9 mouse cellular contexts compared by ENCODE assay signal in the genomic region with DNA sequence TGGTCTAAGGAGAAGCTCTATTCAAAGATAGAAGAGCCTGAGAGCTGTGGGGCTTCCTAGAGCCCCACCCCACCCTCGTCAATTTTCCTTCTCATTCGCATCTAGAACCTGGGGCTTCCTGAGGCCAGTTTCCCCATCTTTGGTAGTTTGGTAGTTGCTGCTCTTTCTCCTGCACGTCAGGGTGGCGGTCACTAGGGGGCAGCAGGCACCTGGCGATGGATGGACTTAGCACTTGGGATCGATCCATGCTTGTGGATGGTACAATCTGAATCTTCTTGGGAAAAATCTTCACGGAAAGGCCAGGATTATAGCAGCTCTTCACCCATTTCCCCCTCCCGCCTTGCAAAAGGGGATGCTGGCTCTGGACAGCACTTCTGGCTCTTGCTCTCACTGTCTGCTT. TPM values are rescaled to one million over a fixed set of nuclear protein-coding genes. Genes with fewer than 3 reads are reported as not detected.
DNase-seq lines count a peak whose midpoint lies in the region; ATAC-seq and TF ChIP-seq lines count a peak whose summit lies in the region.
"Had no signal": no experiment of that assay in that cellular context is flagged by ENCODE, and none has a peak within 500 bp of the region (broad histone marks: within the 10 kb centered on the region; RNA-seq: fewer than 3 reads in every experiment).

No protein-coding gene starts in this region.

- no peak overlapping the region for H3K27ac ChIP-seq in cortical plate, adult 2 months (ENCODE audit: insufficient read depth, low read length)
- no peak overlapping the region for H3K27ac ChIP-seq in limb, embryonic 11.5 days (replicated peaks; ENCODE audit: low read depth, low read length)
- no peak overlapping the region for H3K27ac ChIP-seq in stomach, postnatal 0 days (replicated peaks)
- H3K27ac ChIP-seq: midbrain, embryonic 12.5 days had no signal

- WGBS in limb, embryonic 11.5 days = 18% methylated on average over 8 of the region's 8 CpGs
- WGBS in stomach, postnatal 0 days = 25% methylated on average over 8 of the region's 8 CpGs

- TF ChIP-seq POLR2A in cortical plate, adult 2 months (IDR thresholded peaks at IDR 0.05; ENCODE audit: extremely low read depth, insufficient read depth, low read length) = no peak

- ATAC-seq in limb, embryonic 11.5 days (ENCODE audit: insufficient number of reproducible peaks, low FRiP score, low TSS enrichment, low read depth) = no peak
- ATAC-seq in stomach, postnatal 0 days (ENCODE audit: low FRiP score, low TSS enrichment) = no peak

- TF ChIP-seq CTCF in cortical plate, adult 2 months (IDR thresholded peaks at IDR 0.05; ENCODE audit: extremely low read depth, insufficient read depth, low read length) = peak; percentile 76
- peak; percentile 78 for TF ChIP-seq CTCF in stomach, postnatal 0 days (IDR thresholded peaks at IDR 0.05; ENCODE audit: low read depth)

- no peak for TF ChIP-seq EP300 in stomach, postnatal 0 days (optimal IDR thresholded peaks at IDR 0.05)

- no peak overlapping the region for H3K4me3 ChIP-seq in cortical plate, adult 2 months (ENCODE audit: insufficient read depth, low read length)
- H3K4me3 ChIP-seq in limb, embryonic 11.5 days (ENCODE audit: low read depth, low read length) = no peak overlapping the region
- no peak overlapping the region for H3K4me3 ChIP-seq in stomach, postnatal 0 days (ENCODE audit: low read depth, low read length)
- H3K4me3 ChIP-seq: midbrain, embryonic 12.5 days had no signal

- H3K9ac ChIP-seq in limb, embryonic 11.5 days (ENCODE audit: low read length) = no peak overlapping the region
- no peak overlapping the region for H3K9ac ChIP-seq in stomach, postnatal 0 days (ENCODE audit: low read length)
- H3K9ac ChIP-seq: midbrain, embryonic 12.5 days had no signal

- H3K9me3 ChIP-seq in limb, embryonic 11.5 days (ENCODE audit: control insufficient read depth, low read length) = no peaks in the 10 kb centered on the region
- H3K9me3 ChIP-seq in stomach, postnatal 0 days (ENCODE audit: control insufficient read depth, low read length) = no peaks in the 10 kb centered on the region
- H3K9me3 ChIP-seq: midbrain, embryonic 12.5 days had no signal

- DNase-seq in cerebellum, adult 11 months = peak; percentile 72
- no peak for DNase-seq in cerebellum, postnatal 4 days (ENCODE audit: low spot score in 2 of 2)
- peak; percentile 56 to 68 for DNase-seq in left cerebral cortex, postnatal 25 days (ENCODE audit: low spot score in 2 of 2)
- no peak for DNase-seq in left cerebral cortex, postnatal 36 days (ENCODE audit: low spot score in 2 of 2)
- peak; percentile 49 for DNase-seq in MN1 (ENCODE audit: low spot score)
- DNase-seq in limb, embryonic 11.5 days (ENCODE audit: low spot score) = peak; percentile 76
- peak; percentile 60 for DNase-seq in stomach, postnatal 0 days (ENCODE audit: low spot score)

- no peak overlapping the region for H3K4me2 ChIP-seq in limb, embryonic 11.5 days (ENCODE audit: low read depth, severe bottlenecking)
- H3K4me2 ChIP-seq in stomach, postnatal 0 days (replicated peaks; ENCODE audit: low read depth) = no peak overlapping the region
- H3K4me2 ChIP-seq: midbrain, embryonic 12.5 days had no signal

- intact Hi-C loops in left cerebral cortex, postnatal 25 days (cut with DNase I) = loop anchor here (10.0 kb wide), 1 partner anchor 353 kb away; a partner anchor contains a TSS
- intact Hi-C loops in left cerebral cortex, postnatal 36 days (cut with DNase I) = loop anchor here (10.0 kb wide), 1 partner anchor 363 kb away; a partner anchor contains a TSS

- no peaks in the 10 kb centered on the region for H3K4me1 ChIP-seq in cortical plate, adult 2 months (ENCODE audit: control insufficient read depth, insufficient read depth, low read length)
- H3K4me1 ChIP-seq in limb, embryonic 11.5 days (ENCODE audit: control insufficient read depth, insufficient read depth, low read length) = no peaks in the 10 kb centered on the region
- H3K4me1 ChIP-seq in stomach, postnatal 0 days (replicated peaks; ENCODE audit: control insufficient read depth, insufficient read depth) = no peaks in the 10 kb centered on the region

- no peaks in the 10 kb centered on the region for H3K27me3 ChIP-seq in limb, embryonic 11.5 days (ENCODE audit: control insufficient read depth, insufficient read depth, low read length)
- no peaks in the 10 kb centered on the region for H3K27me3 ChIP-seq in stomach, postnatal 0 days (ENCODE audit: control insufficient read depth, insufficient read depth, low read length)

- peaks cover 2% of the 10 kb centered on the region; the same call in 1 of the 2 replicates for H3K36me3 ChIP-seq in limb, embryonic 11.5 days (ENCODE audit: control insufficient read depth, insufficient read depth, low read length)
- peaks cover 16% of the 10 kb centered on the region for H3K36me3 ChIP-seq in stomach, postnatal 0 days (ENCODE audit: control insufficient read depth, insufficient read depth, low read length)

RNA-seq across cellular contexts. Expression of a gene that starts 34.1 kb away (rescaled TPM):
- not detected for total RNA-seq in left cerebral cortex, postnatal 25 days (2021)
- total RNA-seq in left cerebral cortex, postnatal 36 days (2021) = not detected
- polyA plus RNA-seq in cortical plate, adult 2 months (2012; rRNA removed) = not detected in 2 replicates
- polyA plus RNA-seq in limb, embryonic 11.5 days (2014; fragmentation: Nextera tagmentation; extraction: Ambion mirVana) = 0.47 and 0.68 TPM in 2 replicates
- polyA plus RNA-seq in stomach, postnatal 0 days (2015; fragmentation: Nextera tagmentation; extraction: Ambion mirVana) = 0.40 TPM in 2 replicates

RNA-seq across cellular contexts. Expression of a gene that starts 58.6 kb away (rescaled TPM):
- total RNA-seq in left cerebral cortex, postnatal 25 days (2021) = 100 to 1,000 TPM; 156 to 157 TPM
- total RNA-seq in left cerebral cortex, postnatal 36 days (2021) = 100 to 1,000 TPM; 141 to 180 TPM
- 72.7 and 73.3 TPM in 2 replicates for polyA plus RNA-seq in cortical plate, adult 2 months (2012; rRNA removed)
- polyA plus RNA-seq in limb, embryonic 11.5 days (2014; fragmentation: Nextera tagmentation; extraction: Ambion mirVana) = 17.1 and 17.5 TPM in 2 replicates
- polyA plus RNA-seq in stomach, postnatal 0 days (2015; fragmentation: Nextera tagmentation; extraction: Ambion mirVana) = 34.3 and 38.7 TPM in 2 replicates

Comparison
In these comparisons a context has a peak if more than half of its experiments do, and no peak if none do; other contexts are left out.
1. DNase-seq: peak in cerebellum, adult 11 months (single experiment), left cerebral cortex, postnatal 25 days (2 of 2), MN1 (single experiment), limb, embryonic 11.5 days (single experiment) and stomach, postnatal 0 days (single experiment); none in cerebellum, postnatal 4 days (0 of 2) and left cerebral cortex, postnatal 36 days (0 of 2).